Mouse (Mus musculus) testis, adult 2 months (tissue): ENCODE results near the gene Mob3c. TPM values are rescaled to one million over a fixed set of nuclear protein-coding genes. Genes with fewer than 3 reads are reported as not detected.

Experiments
- H3K27ac ChIP-seq: fragments of 200-500 bp; 2 replicates; pipeline ENCODE4 v1.5.1; 2012; ENCODE audit warnings: low read depth, low read length; ENCODE audit not compliant: control insufficient read depth, insufficient read depth
- H3K27me3 ChIP-seq: fragments of 200-500 bp; 2 replicates; pipeline ENCODE4 v1.6.1; 2012; ENCODE audit warnings: mild to moderate bottlenecking, low read length, moderate library complexity; ENCODE audit not compliant: control insufficient read depth, insufficient read depth
- H3K36me3 ChIP-seq: fragments of 200-500 bp; 2 replicates; pipeline ENCODE4 v1.6.1; 2012; ENCODE audit warnings: mild to moderate bottlenecking, low read length; ENCODE audit not compliant: control insufficient read depth, insufficient read depth
- H3K4me1 ChIP-seq: fragments of 200-500 bp; 2 replicates; pipeline ENCODE4 v1.6.1; 2012; ENCODE audit warnings: low read length; ENCODE audit not compliant: control insufficient read depth, insufficient read depth
- H3K4me3 ChIP-seq: fragments of 200-500 bp; 2 replicates; pipeline ENCODE4 v1.5.1; 2012; ENCODE audit warnings: low read depth, mild to moderate bottlenecking, low read length, moderate library complexity, mixed read lengths; ENCODE audit not compliant: control insufficient read depth
- CTCF ChIP-seq: fragments of 200-500 bp; IDR thresholded peaks from 2 replicates; pipeline ENCODE4 v1.5.1; 2012; ENCODE audit warnings: low read depth, mild to moderate bottlenecking, inconsistent platforms, low read length, moderate library complexity; ENCODE audit not compliant: control insufficient read depth, insufficient read depth, insufficient replicate concordance
- POLR2A ChIP-seq: fragments of 200-500 bp; IDR thresholded peaks from 2 replicates; pipeline ENCODE4 v1.6.1; 2012; ENCODE audit warnings: low read depth, mild to moderate bottlenecking, inconsistent platforms, low read length, moderate library complexity; ENCODE audit not compliant: control insufficient read depth
- polyA plus RNA-seq: library from polyadenylated mRNA; depleted of rRNA; stranded (reverse); fragments of >200 nt; gene quantifications from 2 replicates; pipeline ENCODE4 v1.2.3, GENCODE M21; 2012

Mob3c gene
- polyA plus RNA-seq, 1 experiment: 9.3 TPM

- H3K27me3 ChIP-seq: no peaks in the 10 kb centered on the region
- no peak overlapping the region for H3K27ac ChIP-seq
- no peak overlapping the region for H3K4me3 ChIP-seq
- H3K4me1 ChIP-seq: no peaks in the 10 kb centered on the region
- H3K36me3 ChIP-seq: no peaks in the 10 kb centered on the region
- TF ChIP-seq CTCF (no peak), POLR2A (no peak)
Measured at GRCm38 (mm10) chr4:115821928-115822327, 6.0 kb upstream of the Mob3c start.

- TF ChIP-seq POLR2A: no peak
- TF ChIP-seq CTCF: no peak
- Histone ChIP-seq H3K4me3 (no peak overlapping the region), H3K27ac (no peak overlapping the region), H3K36me3 (no peaks in the 10 kb centered on the region), H3K27me3 (no peaks in the 10 kb centered on the region), H3K4me1 (peaks cover 9% of the 10 kb centered on the region)
Measured at GRCm38 (mm10) chr4:115824178-115824577, 3.7 kb upstream of the Mob3c start.

- H3K27me3 ChIP-seq: no peaks in the 10 kb centered on the region
- no peak overlapping the region for H3K4me3 ChIP-seq
- no peak overlapping the region for H3K27ac ChIP-seq
- no peaks in the 10 kb centered on the region for H3K36me3 ChIP-seq
- H3K4me1 ChIP-seq: peaks cover 11% of the 10 kb centered on the region
- no peak for TF ChIP-seq POLR2A
- TF ChIP-seq CTCF: no peak
Measured at GRCm38 (mm10) chr4:115825271-115825670, 2.6 kb upstream of the Mob3c start.

GRCm38 (mm10) chr4:115827066-115827465 lies 826 bp upstream of the Mob3c start:
- Histone ChIP-seq H3K27me3 (no peaks in the 10 kb centered on the region), H3K4me1 (peaks cover 11% of the 10 kb centered on the region), H3K4me3 (no peak overlapping the region), H3K36me3 (no peaks in the 10 kb centered on the region), H3K27ac (no peak overlapping the region)
- TF ChIP-seq POLR2A (no peak), CTCF (no peak)

- no peak overlapping the region for H3K27ac ChIP-seq
Measured at GRCm38 (mm10) chr4:115827535-115827887, 381 bp upstream of the Mob3c start.

GRCm38 (mm10) chr4:115828572-115828902 lies 645 bp downstream of the Mob3c start:
- H3K27ac ChIP-seq: no peak overlapping the region
- H3K36me3 ChIP-seq: no peaks in the 10 kb centered on the region
- peak overlapping the region; percentile 88 for H3K4me3 ChIP-seq
- H3K27me3 ChIP-seq: no peaks in the 10 kb centered on the region
- peaks cover 11% of the 10 kb centered on the region for H3K4me1 ChIP-seq
- TF ChIP-seq CTCF: no peak
- no peak for TF ChIP-seq POLR2A

More at GRCm38 (mm10) chr4:115827535-115827887, 381 bp upstream of the Mob3c start:
- Histone ChIP-seq H3K27me3 (no peaks in the 10 kb centered on the region), H3K4me3 (peak overlapping the region; percentile 88), H3K4me1 (peaks cover 11% of the 10 kb centered on the region), H3K36me3 (no peaks in the 10 kb centered on the region)
- TF ChIP-seq CTCF: no peak
- no peak for TF ChIP-seq POLR2A

- Histone ChIP-seq H3K27me3 (no peaks in the 10 kb centered on the region), H3K4me3 (no peak overlapping the region), H3K4me1 (peaks cover 11% of the 10 kb centered on the region), H3K36me3 (no peaks in the 10 kb centered on the region), H3K27ac (no peak overlapping the region)
- TF ChIP-seq CTCF (no peak), POLR2A (no peak)
Measured at GRCm38 (mm10) chr4:115830491-115830890, 2.6 kb downstream of the Mob3c start.

- TF ChIP-seq POLR2A (no peak), CTCF (no peak)
- no peak overlapping the region for H3K4me3 ChIP-seq
- H3K36me3 ChIP-seq: no peaks in the 10 kb centered on the region
- no peak overlapping the region for H3K27ac ChIP-seq
- H3K4me1 ChIP-seq: peaks cover 11% of the 10 kb centered on the region
- no peaks in the 10 kb centered on the region for H3K27me3 ChIP-seq
Measured at GRCm38 (mm10) chr4:115831221-115831620, 3.3 kb downstream of the Mob3c start.
